11 mouse cellular contexts compared by ENCODE assay signal in genomic region chr5:125170107-125170842, GRCm38 (mm10). TPM values are rescaled to one million over a fixed set of nuclear protein-coding genes. Genes with fewer than 3 reads are reported as not detected.
A peak's percentile ranks its signal among the peaks of the same experiment; 100 is the strongest.
DNase-seq lines count a peak whose midpoint lies in the region; ATAC-seq and TF ChIP-seq lines count a peak whose summit lies in the region.
"Had no signal": no experiment of that assay in that cellular context is flagged by ENCODE, and none has a peak within 500 bp of the region (broad histone marks: within the 10 kb centered on the region; RNA-seq: fewer than 3 reads in every experiment).

No protein-coding gene starts in this region.

- H3K36me3 ChIP-seq in forebrain, embryonic 10.5 days (replicated peaks): peaks cover 16% of the 10 kb centered on the region
- no peaks in the 10 kb centered on the region for H3K36me3 ChIP-seq in forebrain, embryonic 11.5 days (ENCODE audit: control insufficient read depth, insufficient read depth, low read length)
- no peaks in the 10 kb centered on the region for H3K36me3 ChIP-seq in liver, adult 2 months (ENCODE audit: control insufficient read depth, insufficient read depth, low read length)
- H3K36me3 ChIP-seq in liver, embryonic 12.5 days: no peaks in the 10 kb centered on the region
- no peaks in the 10 kb centered on the region for H3K36me3 ChIP-seq in embryonic facial prominence, embryonic 14.5 days (ENCODE audit: control insufficient read depth, insufficient read depth, low read length)
- H3K36me3 ChIP-seq in limb, embryonic 15.5 days: peaks cover 4% of the 10 kb centered on the region; the same call in 1 of the 2 replicates

- no peak overlapping the region for H3K4me2 ChIP-seq in forebrain, embryonic 11.5 days (ENCODE audit: low read depth, low read length, severe bottlenecking)
- no peak overlapping the region for H3K4me2 ChIP-seq in liver, embryonic 12.5 days
- H3K4me2 ChIP-seq in embryonic facial prominence, embryonic 14.5 days (ENCODE audit: low read depth, low read length): no peak overlapping the region
- no peak overlapping the region for H3K4me2 ChIP-seq in limb, embryonic 15.5 days

- H3K9me3 ChIP-seq in forebrain, embryonic 10.5 days: no peaks in the 10 kb centered on the region
- H3K9me3 ChIP-seq in forebrain, embryonic 11.5 days (ENCODE audit: control insufficient read depth, low read length): no peaks in the 10 kb centered on the region
- H3K9me3 ChIP-seq in liver, embryonic 12.5 days (replicated peaks): no peaks in the 10 kb centered on the region
- no peaks in the 10 kb centered on the region for H3K9me3 ChIP-seq in embryonic facial prominence, embryonic 14.5 days (ENCODE audit: control insufficient read depth, low read length)
- H3K9me3 ChIP-seq in limb, embryonic 15.5 days: no peaks in the 10 kb centered on the region

- peaks cover 90% of the 10 kb centered on the region for H3K4me1 ChIP-seq in forebrain, embryonic 10.5 days
- peaks cover 35% of the 10 kb centered on the region for H3K4me1 ChIP-seq in forebrain, embryonic 11.5 days (replicated peaks; ENCODE audit: control insufficient read depth, insufficient read depth, low read length)
- peaks cover 66% of the 10 kb centered on the region for H3K4me1 ChIP-seq in liver, adult 2 months (ENCODE audit: control insufficient read depth, insufficient read depth, low read length)
- H3K4me1 ChIP-seq in liver, embryonic 12.5 days: peaks cover 77% of the 10 kb centered on the region
- peaks cover 47% of the 10 kb centered on the region for H3K4me1 ChIP-seq in embryonic facial prominence, embryonic 14.5 days (ENCODE audit: control insufficient read depth, insufficient read depth, low read length)
- H3K4me1 ChIP-seq in limb, embryonic 15.5 days: peaks cover 89% of the 10 kb centered on the region

- no peak for DNase-seq in forebrain, embryonic 10.5 days (ENCODE audit: extremely low spot score, low spot score)
- no peak for DNase-seq in forebrain, embryonic 11.5 days (ENCODE audit: low spot score)
- peak; percentile 77 for DNase-seq in liver, adult 2 months (ENCODE audit: extremely low read depth, low read depth, low spot score)
- peak; percentile 40 for DNase-seq in embryonic facial prominence, embryonic 14.5 days (ENCODE audit: low spot score)
- DNase-seq in embryo, embryonic 11 days: no peak
- DNase-seq: kidney, postnatal 4 days; liver, postnatal 0 days; right cerebral cortex, adult 18-20 months; thymus, adult 2 months had no signal

- no peak for TF ChIP-seq CTCF in liver, adult 2 months (IDR thresholded peaks at IDR 0.05; ENCODE audit: low read depth, low read length)

- H3K27me3 ChIP-seq in forebrain, embryonic 10.5 days (ENCODE audit: poor library complexity, severe bottlenecking): no peaks in the 10 kb centered on the region
- no peaks in the 10 kb centered on the region for H3K27me3 ChIP-seq in forebrain, embryonic 11.5 days (ENCODE audit: control insufficient read depth, insufficient read depth, low read length)
- H3K27me3 ChIP-seq in liver, adult 2 months (ENCODE audit: control insufficient read depth, insufficient read depth, low read length): no peaks in the 10 kb centered on the region
- H3K27me3 ChIP-seq in liver, embryonic 12.5 days (replicated peaks): no peaks in the 10 kb centered on the region
- H3K27me3 ChIP-seq in embryonic facial prominence, embryonic 14.5 days (replicated peaks; ENCODE audit: control insufficient read depth, insufficient read depth, low read length): no peaks in the 10 kb centered on the region
- no peaks in the 10 kb centered on the region for H3K27me3 ChIP-seq in limb, embryonic 15.5 days

- ATAC-seq in forebrain, embryonic 11.5 days (replicated peaks; ENCODE audit: low FRiP score): no peak
- no peak for ATAC-seq in liver, embryonic 12.5 days
- no peak; the same call in 1 of the 2 replicates for ATAC-seq in embryonic facial prominence, embryonic 14.5 days (ENCODE audit: low read depth)
- no peak for ATAC-seq in limb, embryonic 15.5 days (ENCODE audit: insufficient number of reproducible peaks, low FRiP score, low TSS enrichment, low read depth)
- ATAC-seq: liver, postnatal 0 days had no signal

- no peak overlapping the region for H3K9ac ChIP-seq in forebrain, embryonic 11.5 days (ENCODE audit: low read length)
- no peak overlapping the region for H3K9ac ChIP-seq in liver, adult 2 months (ENCODE audit: low read depth, low read length)
- no peak overlapping the region for H3K9ac ChIP-seq in liver, embryonic 12.5 days
- H3K9ac ChIP-seq in embryonic facial prominence, embryonic 14.5 days (ENCODE audit: low read depth, low read length): no peak overlapping the region
- no peak overlapping the region for H3K9ac ChIP-seq in limb, embryonic 15.5 days
- H3K9ac ChIP-seq: liver, postnatal 0 days had no signal

- H3K4me3 ChIP-seq in forebrain, embryonic 10.5 days: no peak overlapping the region
- H3K4me3 ChIP-seq in forebrain, embryonic 11.5 days (ENCODE audit: low read depth, low read length): no peak overlapping the region
- no peak overlapping the region for H3K4me3 ChIP-seq in liver, adult 2 months (ENCODE audit: insufficient read depth, low read depth, low read length)
- H3K4me3 ChIP-seq in liver, embryonic 12.5 days: no peak overlapping the region
- H3K4me3 ChIP-seq in embryonic facial prominence, embryonic 14.5 days (ENCODE audit: low read depth, low read length): no peak overlapping the region
- H3K4me3 ChIP-seq in limb, embryonic 15.5 days: no peak overlapping the region

- TF ChIP-seq POLR2A in liver, adult 2 months (IDR thresholded peaks at IDR 0.05; ENCODE audit: extremely low read depth, insufficient read depth, low read length): no peak

- peaks cover 66% of the 10 kb centered on the region for H3K79me2 ChIP-seq in liver, adult 2 months (ENCODE audit: control insufficient read depth, insufficient read depth, low read length)

- H3K27ac ChIP-seq in forebrain, embryonic 10.5 days: peak overlapping the region; percentile 13; the same call in 1 of the 2 replicates
- H3K27ac ChIP-seq in forebrain, embryonic 11.5 days (ENCODE audit: low read depth, low read length): no peak overlapping the region
- H3K27ac ChIP-seq in liver, adult 2 months (replicated peaks; ENCODE audit: insufficient read depth, low read depth, low read length): peak overlapping the region; percentile 35
- no peak overlapping the region for H3K27ac ChIP-seq in liver, embryonic 12.5 days
- H3K27ac ChIP-seq in embryonic facial prominence, embryonic 14.5 days (replicated peaks; ENCODE audit: low read depth, low read length): no peak overlapping the region
- peak overlapping the region; percentile 38; the same call in 1 of the 2 replicates for H3K27ac ChIP-seq in limb, embryonic 15.5 days

- 79% methylated on average over 11 of the region's 11 CpGs for WGBS in forebrain, embryonic 10.5 days
- 77% methylated on average over 11 of the region's 11 CpGs for WGBS in forebrain, embryonic 11.5 days
- 55% methylated on average over 11 of the region's 11 CpGs for WGBS in liver, adult 2 months
- 64% methylated on average over 11 of the region's 11 CpGs for WGBS in liver, embryonic 12.5 days (ENCODE audit: insufficient replicate concordance)
- 73% methylated on average over 11 of the region's 11 CpGs for WGBS in embryonic facial prominence, embryonic 14.5 days
- WGBS in limb, embryonic 15.5 days: 76% methylated on average over 11 of the region's 11 CpGs

RNA-seq across cellular contexts. Expression of gene Ncor2, which starts 8.7 kb away (rescaled TPM):
- polyA plus RNA-seq in forebrain, embryonic 10.5 days (2016; fragmentation: Nextera tagmentation; extraction: Ambion mirVana): 15.7 and 17.8 TPM in 2 replicates
- 27.3 and 29.5 TPM in 2 replicates for polyA plus RNA-seq in forebrain, embryonic 11.5 days (2014; fragmentation: Nextera tagmentation; extraction: Ambion mirVana)
- total RNA-seq in liver, adult 2 months (2014; rRNA removed): 7.1 and 9.4 TPM in 2 replicates
- 15.0 and 17.0 TPM in 2 replicates for polyA plus RNA-seq in liver, adult 2 months (2012; rRNA removed)
- polyA plus RNA-seq in liver, embryonic 12.5 days (2016; fragmentation: Nextera tagmentation; extraction: Ambion mirVana): 9.7 and 10.0 TPM in 2 replicates
- 34.9 and 37.3 TPM in 2 replicates for polyA plus RNA-seq in embryonic facial prominence, embryonic 14.5 days (2014; fragmentation: Nextera tagmentation; extraction: Ambion mirVana)
- polyA plus RNA-seq in limb, embryonic 15.5 days (2015; fragmentation: Nextera tagmentation; extraction: Ambion mirVana): 32.7 and 34.1 TPM in 2 replicates

Comparison
In these comparisons a context has a peak if more than half of its experiments do, and no peak if none do; other contexts are left out.
1. H3K27ac ChIP-seq: peak in forebrain, embryonic 10.5 days (single experiment), liver, adult 2 months (single experiment) and limb, embryonic 15.5 days (single experiment); none in forebrain, embryonic 11.5 days (single experiment), liver, embryonic 12.5 days (single experiment) and embryonic facial prominence, embryonic 14.5 days (single experiment).
2. DNase-seq: peak in liver, adult 2 months (single experiment) and embryonic facial prominence, embryonic 14.5 days (single experiment); none in forebrain, embryonic 10.5 days (single experiment), forebrain, embryonic 11.5 days (single experiment) and embryo, embryonic 11 days (single experiment).